Mouse (Mus musculus) brain, embryonic 14.5 days (tissue): ENCODE measurements at regions not wholly inside any gene's neighbourhood (a gene's known extent, or its start where the extent isn't known, plus 50 kb on each side); places are given as distances from the start of the nearest gene placed in this dataset.

Experiments used
- CTCF ChIP-seq: fragments of 200-500 bp; IDR thresholded peaks from 2 replicates; pipeline ENCODE4 v1.5.1; 2012; ENCODE audit warnings: inconsistent platforms, mild to moderate bottlenecking, moderate library complexity, borderline replicate concordance; ENCODE audit not compliant: insufficient read depth, insufficient read length; ENCODE audit errors: extremely low read depth
- POLR2A ChIP-seq: fragments of 200-500 bp; IDR thresholded peaks from 2 replicates; pipeline ENCODE4 v1.6.1; 2012; ENCODE audit warnings: mild to moderate bottlenecking, inconsistent platforms, borderline replicate concordance; ENCODE audit not compliant: poor library complexity, insufficient read depth, insufficient read length, severe bottlenecking; ENCODE audit errors: extremely low read depth

DNA sequence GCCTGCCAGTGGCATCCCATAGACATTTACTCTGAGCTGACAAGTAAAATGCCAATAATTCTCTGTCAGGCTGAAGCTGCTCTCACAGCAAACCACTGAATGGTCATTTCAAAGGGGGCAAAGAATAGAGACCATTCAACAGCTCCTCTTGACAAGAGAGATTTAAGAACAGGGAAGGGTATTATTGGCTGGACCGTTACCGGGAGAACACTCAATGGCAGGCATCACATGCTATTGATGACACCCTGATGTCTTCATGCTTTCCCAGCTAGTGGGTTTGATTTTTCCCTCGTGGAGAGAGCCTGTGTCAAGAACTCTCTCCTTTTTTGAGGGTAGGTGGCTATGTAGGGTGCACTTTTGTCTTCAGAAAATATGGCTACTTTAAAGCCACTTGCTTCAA lies 95.7 kb downstream of the Klhl25 start:
- TF ChIP-seq CTCF (no peak), POLR2A (no peak)
